Mouse (Mus musculus): ENCODE measurements around the gene Uqcrc2. TPM values are rescaled to one million over a fixed set of nuclear protein-coding genes. Genes with fewer than 3 reads are reported as not detected.

The Uqcrc2 gene
- polyA plus RNA-seq, 1 experiment = 279 TPM

GRCm38 (mm10) chr7:120677001-120677643, 42.1 kb downstream of the Uqcrc2 start, which contains the start of gene Mosmo:
Gene Mosmo (plus strand): TSS chr7:120677618.
- no peaks in the 10 kb centered on the region; the same call in 1 of the 2 replicates for H3K4me1 ChIP-seq (ENCODE audit: control insufficient read depth, insufficient read depth, low read length)
- TF ChIP-seq POLR2A (IDR thresholded peaks at IDR 0.05; ENCODE audit: borderline replicate concordance, insufficient read depth, low read length) = peak; percentile 60; the same call in 1 of the 2 replicates
- no peak for TF ChIP-seq CTCF (IDR thresholded peaks at IDR 0.05; ENCODE audit: borderline replicate concordance, insufficient read depth, low read depth, low read length)
- whole genome bisulfite sequencing = 1% methylated on average over 44 of the region's 44 CpGs
- peak; percentile 71 to 77 for DNase-seq
- peak within 1 kb of the TSS; percentile 75 for H3K4me3 ChIP-seq (replicated peaks; ENCODE audit: insufficient read depth, low read depth, low read length)
- H3K27ac ChIP-seq (ENCODE audit: insufficient read depth, low read length) = peak within 1 kb of the TSS; percentile 16; the same call in 1 of the 2 replicates
- no peaks in the 10 kb centered on the region for H3K27me3 ChIP-seq (ENCODE audit: control insufficient read depth, insufficient read depth, low read length)

GRCm38 (mm10) chr7:120677764-120678531, 43.0 kb downstream of the Uqcrc2 start:
- DNase-seq = peak; percentile 47 to 68
- Histone ChIP-seq H3K27me3 (ENCODE audit: control insufficient read depth, insufficient read depth, low read length) (no peaks in the 10 kb centered on the region), H3K4me3 (replicated peaks; ENCODE audit: insufficient read depth, low read depth, low read length) (peak overlapping the region; percentile 75), H3K27ac (ENCODE audit: insufficient read depth, low read length) (no peak overlapping the region), H3K4me1 (ENCODE audit: control insufficient read depth, insufficient read depth, low read length) (no peaks in the 10 kb centered on the region; the same call in 1 of the 2 replicates)
- TF ChIP-seq CTCF (IDR thresholded peaks at IDR 0.05; ENCODE audit: borderline replicate concordance, insufficient read depth, low read depth, low read length) (no peak), POLR2A (IDR thresholded peaks at IDR 0.05; ENCODE audit: borderline replicate concordance, insufficient read depth, low read length) (no peak)
- 1% methylated on average over 42 of the region's 42 CpGs for WGBS

DNA sequence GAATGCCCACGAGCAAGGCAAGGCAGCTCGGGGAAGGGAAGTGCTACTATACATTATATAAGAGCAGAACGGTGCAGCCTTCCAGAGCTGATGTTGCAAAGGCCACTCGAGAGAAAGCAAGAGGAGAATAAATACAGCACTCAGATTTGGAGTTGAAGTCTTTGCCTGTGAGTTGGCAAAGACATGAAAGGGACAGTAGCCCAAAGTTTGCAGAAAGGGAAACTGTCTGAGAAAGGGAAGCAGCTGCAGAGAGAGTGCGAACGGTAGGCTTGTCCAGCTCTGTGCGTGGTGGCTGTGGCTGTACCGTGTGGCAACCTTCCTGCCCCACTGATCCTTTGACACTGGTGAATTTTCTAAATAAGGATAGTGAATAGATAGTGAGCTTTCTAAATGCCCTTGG, 44.0 kb downstream of the Uqcrc2 start:
- DNase-seq = no peak
- Histone ChIP-seq H3K4me3 (replicated peaks; ENCODE audit: insufficient read depth, low read depth, low read length) (peak overlapping the region; percentile 47), H3K4me1 (ENCODE audit: control insufficient read depth, insufficient read depth, low read length) (no peaks in the 10 kb centered on the region; the same call in 1 of the 2 replicates), H3K27me3 (ENCODE audit: control insufficient read depth, insufficient read depth, low read length) (no peaks in the 10 kb centered on the region), H3K27ac (ENCODE audit: insufficient read depth, low read length) (no peak overlapping the region)
- WGBS = 21% methylated on average over 8 of the region's 8 CpGs
- TF ChIP-seq POLR2A (IDR thresholded peaks at IDR 0.05; ENCODE audit: borderline replicate concordance, insufficient read depth, low read length) = no peak
- no peak for TF ChIP-seq CTCF (IDR thresholded peaks at IDR 0.05; ENCODE audit: borderline replicate concordance, insufficient read depth, low read depth, low read length)

DNA sequence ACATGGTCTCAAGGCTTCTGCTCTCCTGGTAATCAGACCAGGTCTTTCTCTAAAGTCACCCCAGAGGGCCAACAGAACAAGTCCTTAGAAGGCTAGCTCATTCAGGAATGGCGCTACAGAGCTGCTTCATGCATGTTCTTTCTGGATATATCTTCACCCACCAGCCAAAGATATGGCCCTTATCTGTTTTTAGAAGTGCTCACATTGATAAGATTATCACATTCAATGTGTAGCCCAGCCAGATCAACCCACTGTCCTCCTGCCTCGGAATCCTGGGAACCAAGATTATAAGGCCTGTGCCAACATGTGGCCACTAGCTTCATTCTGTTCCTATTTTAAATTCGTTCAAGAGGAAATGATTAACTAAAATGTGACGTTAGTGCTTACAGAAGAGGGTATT, 47.0 kb downstream of the Uqcrc2 start:
- 59% methylated on average over 4 of the region's 4 CpGs for WGBS
- DNase-seq = no peak
- no peak overlapping the region for H3K27ac ChIP-seq (ENCODE audit: insufficient read depth, low read length)
- no peak for TF ChIP-seq POLR2A (IDR thresholded peaks at IDR 0.05; ENCODE audit: borderline replicate concordance, insufficient read depth, low read length)
- no peak for TF ChIP-seq CTCF (IDR thresholded peaks at IDR 0.05; ENCODE audit: borderline replicate concordance, insufficient read depth, low read depth, low read length)
- peaks cover 6% of the 10 kb centered on the region for H3K4me1 ChIP-seq (ENCODE audit: control insufficient read depth, insufficient read depth, low read length)
- H3K4me3 ChIP-seq (replicated peaks; ENCODE audit: insufficient read depth, low read depth, low read length) = no peak overlapping the region
- no peaks in the 10 kb centered on the region for H3K27me3 ChIP-seq (ENCODE audit: control insufficient read depth, insufficient read depth, low read length)

GRCm38 (mm10) chr7:120684731-120685161, 49.8 kb downstream of the Uqcrc2 start:
- Histone ChIP-seq H3K27me3 (ENCODE audit: control insufficient read depth, insufficient read depth, low read length) (no peaks in the 10 kb centered on the region), H3K4me3 (replicated peaks; ENCODE audit: insufficient read depth, low read depth, low read length) (no peak overlapping the region), H3K4me1 (ENCODE audit: control insufficient read depth, insufficient read depth, low read length) (peaks cover 8% of the 10 kb centered on the region), H3K27ac (ENCODE audit: insufficient read depth, low read length) (no peak overlapping the region)
- WGBS = 82% methylated on average over 2 of the region's 2 CpGs
- TF ChIP-seq POLR2A (IDR thresholded peaks at IDR 0.05; ENCODE audit: borderline replicate concordance, insufficient read depth, low read length) = no peak
- no peak for TF ChIP-seq CTCF (IDR thresholded peaks at IDR 0.05; ENCODE audit: borderline replicate concordance, insufficient read depth, low read depth, low read length)
- DNase-seq = no peak

GRCm38 (mm10) chr7:120685227-120685626, 50.3 kb downstream of the Uqcrc2 start:
- Histone ChIP-seq H3K27ac (ENCODE audit: insufficient read depth, low read length) (no peak overlapping the region), H3K4me1 (ENCODE audit: control insufficient read depth, insufficient read depth, low read length) (peaks cover 8% of the 10 kb centered on the region), H3K27me3 (ENCODE audit: control insufficient read depth, insufficient read depth, low read length) (no peaks in the 10 kb centered on the region), H3K4me3 (replicated peaks; ENCODE audit: insufficient read depth, low read depth, low read length) (no peak overlapping the region)
- DNase-seq = no peak
- WGBS = 55% methylated on average over 6 of the region's 6 CpGs
- TF ChIP-seq CTCF (IDR thresholded peaks at IDR 0.05; ENCODE audit: borderline replicate concordance, insufficient read depth, low read depth, low read length) (no peak), POLR2A (IDR thresholded peaks at IDR 0.05; ENCODE audit: borderline replicate concordance, insufficient read depth, low read length) (no peak)

GRCm38 (mm10) chr7:120690634-120691033, 55.7 kb downstream of the Uqcrc2 start:
- Histone ChIP-seq H3K27ac (ENCODE audit: insufficient read depth, low read length) (no peak overlapping the region), H3K4me1 (ENCODE audit: control insufficient read depth, insufficient read depth, low read length) (peaks cover 8% of the 10 kb centered on the region), H3K27me3 (ENCODE audit: control insufficient read depth, insufficient read depth, low read length) (no peaks in the 10 kb centered on the region), H3K4me3 (replicated peaks; ENCODE audit: insufficient read depth, low read depth, low read length) (no peak overlapping the region)
- no peak for DNase-seq
- 0 out of 2 replicates have a peak, but pooled peaks have one; percentile 1 for TF ChIP-seq CTCF (IDR thresholded peaks at IDR 0.05; ENCODE audit: borderline replicate concordance, insufficient read depth, low read depth, low read length)
- TF ChIP-seq POLR2A (IDR thresholded peaks at IDR 0.05; ENCODE audit: borderline replicate concordance, insufficient read depth, low read length) = no peak
- 74% methylated on average over 4 of the region's 4 CpGs for WGBS
